Mouse (Mus musculus) mammary gland, adult 2 months (tissue): ENCODE data around the gene 4931429L15Rik. TPM values are rescaled to one million over a fixed set of nuclear protein-coding genes. Genes with fewer than 3 reads are reported as not detected.

Experiments used
- polyA plus RNA-seq: library from polyadenylated mRNA; depleted of rRNA; stranded (reverse); fragments of >200 nt; gene quantifications from 2 replicates; pipeline ENCODE4 v1.2.3, GENCODE M21; 2012; ENCODE audit warnings: low replicate concordance; rRNA removed

Gene 4931429L15Rik
- not detected in 2 replicates for polyA plus RNA-seq

GRCm38 (mm10) chr9:46319886-46320285 is at the start of gene 4931429L15Rik:
TSS of gene 4931429L15Rik (minus strand) at chr9:46319986.

GRCm38 (mm10) chr9:46282631-46283436 is 37.0 kb downstream of the 4931429L15Rik start, which contains the start of gene Bud13:
TSS of gene Bud13 (plus strand) at chr9:46283008.

GRCm38 (mm10) chr9:46272677-46273454 is 46.9 kb downstream of the 4931429L15Rik start, which contains the start of gene Zpr1:
TSS of gene Zpr1 (plus strand) at chr9:46273064.

GRCm38 (mm10) chr9:46268343-46268873 is 51.4 kb downstream of the 4931429L15Rik start, which contains the start of gene Apoa5:
TSS of gene Apoa5 (plus strand) at chr9:46268633.

Other genes with a start within 250 kb of the 4931429L15Rik start
- 0.60 and 22.4 TPM in 2 replicates for gene Apoa1, start 91.4 kb downstream of the 4931429L15Rik start, polyA plus RNA-seq
- gene Apoc3, start 84.3 kb downstream of the 4931429L15Rik start, polyA plus RNA-seq: 17.3 and 41.5 TPM in 2 replicates
- gene Apoa4, start 79.3 kb downstream of the 4931429L15Rik start, polyA plus RNA-seq: 0.06 and 2.1 TPM in 2 replicates
- gene Apoa5, start 51.4 kb downstream of the 4931429L15Rik start, polyA plus RNA-seq: 0.04 and 11.8 TPM in 2 replicates
- 18.8 and 19.6 TPM in 2 replicates for gene Zpr1, start 46.9 kb downstream of the 4931429L15Rik start, polyA plus RNA-seq
- 10.5 and 10.8 TPM in 2 replicates for gene Bud13, start 37.0 kb downstream of the 4931429L15Rik start, polyA plus RNA-seq